Mouse (Mus musculus) MN1 (cell line): Measurements from ENCODE around the gene Kcnj11.

ENCODE experiments used
- DNase-seq: peaks from one replicate; pipeline ENCODE4 v3.0.0-alpha.2; 2016; ENCODE audit warnings: low spot score

The Kcnj11 gene

DNA sequence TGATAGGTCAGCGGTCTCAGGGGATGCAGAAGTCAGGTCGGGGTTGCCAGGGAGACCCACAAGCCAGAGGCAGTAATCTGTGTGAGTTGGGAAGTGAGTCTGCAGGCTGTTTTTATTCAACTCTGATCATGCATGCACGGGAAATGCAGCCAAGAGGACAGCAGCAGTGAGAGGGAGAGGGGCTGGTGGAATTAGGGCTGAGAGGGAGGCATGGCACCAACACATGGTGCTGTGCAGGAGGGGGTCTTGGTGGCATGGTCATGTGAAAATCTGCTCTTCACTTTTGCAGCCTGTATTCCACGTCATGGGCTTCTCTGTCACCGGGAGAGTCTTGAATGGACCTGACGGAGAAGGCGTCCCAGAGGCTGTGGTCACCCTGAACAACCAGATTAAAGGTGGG is 50.6 kb downstream of the Kcnj11 start:
- DNase-seq = no peak

DNA sequence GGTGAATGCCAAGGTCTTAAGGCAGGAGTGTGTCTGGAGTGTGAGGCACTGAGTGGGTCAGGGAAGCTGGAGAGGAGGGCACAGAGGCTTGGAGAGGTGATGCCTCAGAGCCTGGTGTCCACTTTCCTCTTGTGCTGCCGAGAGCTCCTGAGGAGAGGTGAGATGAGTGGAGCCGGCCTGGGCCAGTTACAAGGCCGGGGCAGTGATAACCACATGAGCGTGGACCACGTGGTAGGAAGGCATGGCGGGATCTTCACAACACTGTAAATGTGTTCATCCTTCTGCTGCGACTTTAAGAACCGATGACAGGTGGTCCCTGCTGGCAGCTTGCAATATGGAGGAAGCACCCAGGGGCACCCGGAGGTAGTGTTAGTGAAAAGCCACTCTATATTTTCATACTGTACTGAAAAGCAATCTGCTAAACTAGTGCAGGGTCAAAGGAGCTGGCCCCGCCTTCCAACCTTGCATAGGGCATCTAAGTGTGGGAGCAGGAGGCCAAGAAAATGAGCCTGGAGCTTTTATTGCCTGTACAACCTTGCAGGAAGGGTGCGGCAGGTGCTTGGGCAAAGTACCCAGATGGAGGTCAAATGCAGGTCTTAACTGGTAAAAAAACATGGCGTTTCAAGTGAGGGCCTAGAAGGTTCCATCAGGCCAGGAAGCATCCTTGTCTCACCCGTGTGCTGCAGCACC is 52.5 kb downstream of the Kcnj11 start:
- no peak for DNase-seq

DNA sequence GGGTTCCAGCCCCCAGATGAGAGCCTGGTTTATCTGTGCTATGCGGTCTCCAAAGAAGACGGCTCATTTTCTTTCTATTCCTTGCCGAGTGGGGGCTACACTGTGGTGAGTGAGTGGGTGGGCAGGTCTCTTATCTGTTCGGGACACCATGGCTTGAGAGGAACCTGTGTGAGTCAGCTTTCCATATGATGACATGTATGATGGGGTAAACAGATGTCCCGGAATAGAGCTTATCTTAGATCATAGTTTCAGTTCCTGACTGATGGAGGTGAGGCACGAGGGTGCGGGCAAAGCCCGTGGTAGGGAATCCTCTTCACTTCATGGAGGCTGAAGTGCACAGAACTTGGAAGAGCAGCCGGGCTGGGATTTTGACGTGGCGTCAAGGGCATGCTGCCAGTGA is 54.7 kb downstream of the Kcnj11 start:
- DNase-seq = no peak

DNA sequence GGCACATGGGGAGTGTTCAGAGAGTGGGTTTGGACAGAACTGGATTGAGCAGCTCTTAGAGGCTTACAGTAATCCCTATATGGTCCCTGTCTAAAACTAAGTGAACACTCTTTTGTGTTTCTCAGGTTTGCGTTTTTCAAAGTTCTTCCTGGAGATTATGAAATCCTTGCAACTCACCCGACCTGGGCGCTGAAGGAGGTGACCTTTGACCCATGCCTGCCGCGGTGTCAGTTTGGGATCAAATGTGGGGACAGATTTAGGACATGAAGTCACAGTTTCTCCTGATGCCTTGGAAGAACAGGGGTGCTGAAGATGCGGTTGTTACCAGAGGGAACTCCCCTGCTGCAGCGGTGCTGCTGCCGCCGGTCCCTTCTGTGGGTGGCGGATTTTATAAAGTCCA is 56.5 kb downstream of the Kcnj11 start:
- no peak for DNase-seq
